Mouse (Mus musculus) T-helper 1 cell (primary cell): ENCODE measurements at regions not wholly inside any gene's neighbourhood (a gene's known extent, or its start where the extent isn't known, plus 50 kb on each side); places are given as distances from the start of the nearest gene placed in this dataset.

Experiments used
- in situ Hi-C: fragments of 300-600 bp; cut with MboI, MseI; formaldehyde crosslinking; loops from one replicate; pipeline ENCODE4 v1.15.1; 2025; ENCODE audit warnings: high pct_unique_total_duplicates

- in situ Hi-C loops = loop anchor here (10.0 kb wide), 1 partner anchor 624 kb away; no protein-coding TSS in a partner anchor
Measured at GRCm38 (mm10) chr11:90088473-90088872, 58.3 kb downstream of the Tmem100 start.

- in situ Hi-C loops = no loop called here
Measured at GRCm38 (mm10) chr11:90094052-90094451, 63.9 kb downstream of the Tmem100 start.

GRCm38 (mm10) chr11:90094700-90095355 is 64.7 kb downstream of the Tmem100 start:
- in situ Hi-C loops = no loop called here

- in situ Hi-C loops = no loop called here
Measured at GRCm38 (mm10) chr11:90098471-90098870, 68.3 kb downstream of the Tmem100 start.

GRCm38 (mm10) chr11:90099178-90099577 is 69.0 kb downstream of the Tmem100 start:
- in situ Hi-C loops = no loop called here

GRCm38 (mm10) chr11:90100161-90100560 is 70.0 kb downstream of the Tmem100 start:
- in situ Hi-C loops = no loop called here

GRCm38 (mm10) chr11:90101284-90101683 is 71.1 kb downstream of the Tmem100 start:
- in situ Hi-C loops = no loop called here

GRCm38 (mm10) chr11:90106063-90106798 is 76.1 kb downstream of the Tmem100 start:
- in situ Hi-C loops = no loop called here

GRCm38 (mm10) chr11:90109681-90110111 is 77.8 kb upstream of the Gm45716 start:
- in situ Hi-C loops = no loop called here

GRCm38 (mm10) chr11:90110170-90110569 is 77.3 kb upstream of the Gm45716 start:
- in situ Hi-C loops = no loop called here

- in situ Hi-C loops = no loop called here
Measured at GRCm38 (mm10) chr11:90112174-90112573, 75.3 kb upstream of the Gm45716 start.

GRCm38 (mm10) chr11:90116676-90117663 is 70.5 kb upstream of the Gm45716 start:
- in situ Hi-C loops = no loop called here

- in situ Hi-C loops = no loop called here
Measured at GRCm38 (mm10) chr11:90117664-90118295, 69.7 kb upstream of the Gm45716 start.

GRCm38 (mm10) chr11:90121902-90122301 is 65.6 kb upstream of the Gm45716 start:
- in situ Hi-C loops = no loop called here

GRCm38 (mm10) chr11:90122709-90123108 is 64.8 kb upstream of the Gm45716 start:
- in situ Hi-C loops = no loop called here

GRCm38 (mm10) chr11:90123851-90124250 is 63.6 kb upstream of the Gm45716 start:
- in situ Hi-C loops = no loop called here

- in situ Hi-C loops = no loop called here
Measured at GRCm38 (mm10) chr11:90126289-90126688, 61.2 kb upstream of the Gm45716 start.

- in situ Hi-C loops = no loop called here
Measured at GRCm38 (mm10) chr11:90128865-90129415, 58.5 kb upstream of the Gm45716 start.

GRCm38 (mm10) chr11:90129793-90130624 is 57.5 kb upstream of the Gm45716 start:
- in situ Hi-C loops = no loop called here

GRCm38 (mm10) chr11:90130635-90131034 is 56.8 kb upstream of the Gm45716 start:
- in situ Hi-C loops = no loop called here
